Mouse (Mus musculus) cerebellum, postnatal 25 days (tissue): ENCODE data around the gene S100a1.
A peak's percentile ranks its signal among the peaks of the same experiment; 100 is the strongest.

ENCODE experiments used
- DNase-seq, 2 experiments: peaks; one replicate each; pipeline ENCODE4 v3.0.0; 2021; ENCODE audit warnings: mixed read lengths in 2 of 2

S100a1 gene

DNA sequence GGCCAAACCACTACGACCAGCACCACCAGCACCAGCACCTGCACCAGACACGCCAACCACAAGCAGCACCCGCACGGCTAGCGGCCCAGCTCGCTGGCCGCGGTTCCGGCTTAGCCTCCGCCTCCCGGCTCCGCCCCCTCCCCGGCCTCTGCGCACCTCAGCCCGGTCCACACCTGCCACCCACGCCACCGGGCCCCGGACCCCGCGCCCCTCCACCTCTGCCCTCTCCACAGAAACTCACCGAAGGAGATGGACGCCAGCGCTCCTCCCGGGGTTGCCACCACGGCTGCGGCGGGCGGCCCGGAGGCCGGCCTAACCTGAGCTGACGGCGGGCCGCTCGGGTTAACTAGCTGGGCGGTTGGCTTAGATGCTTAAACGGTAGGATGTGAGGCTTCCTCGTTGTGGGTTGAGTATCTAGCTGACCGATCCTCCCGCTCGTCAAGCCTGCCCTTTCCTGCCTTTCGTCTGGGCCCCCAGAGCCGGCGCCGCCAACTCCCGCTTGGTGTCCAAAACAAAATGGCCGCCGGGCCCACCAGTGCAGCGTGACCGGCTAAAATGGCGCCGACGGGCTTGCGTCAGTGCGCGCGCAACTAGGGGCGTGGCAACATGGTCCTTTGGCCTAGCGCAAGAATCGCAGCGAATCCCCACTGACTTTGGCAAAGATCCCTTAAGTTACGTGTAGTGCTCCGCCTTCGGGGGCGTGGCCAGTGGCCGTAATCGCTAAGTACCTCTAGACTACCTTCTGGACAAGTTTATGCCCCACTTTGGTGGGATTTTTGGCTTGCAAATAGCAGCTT, 5.0 kb downstream of the S100a1 start, which contains the start of gene Chtop:
TSS of gene Chtop (minus strand) at position 549 of the 797 bp plus-strand sequence.
- peak; percentile 99 to 100 for DNase-seq

DNA sequence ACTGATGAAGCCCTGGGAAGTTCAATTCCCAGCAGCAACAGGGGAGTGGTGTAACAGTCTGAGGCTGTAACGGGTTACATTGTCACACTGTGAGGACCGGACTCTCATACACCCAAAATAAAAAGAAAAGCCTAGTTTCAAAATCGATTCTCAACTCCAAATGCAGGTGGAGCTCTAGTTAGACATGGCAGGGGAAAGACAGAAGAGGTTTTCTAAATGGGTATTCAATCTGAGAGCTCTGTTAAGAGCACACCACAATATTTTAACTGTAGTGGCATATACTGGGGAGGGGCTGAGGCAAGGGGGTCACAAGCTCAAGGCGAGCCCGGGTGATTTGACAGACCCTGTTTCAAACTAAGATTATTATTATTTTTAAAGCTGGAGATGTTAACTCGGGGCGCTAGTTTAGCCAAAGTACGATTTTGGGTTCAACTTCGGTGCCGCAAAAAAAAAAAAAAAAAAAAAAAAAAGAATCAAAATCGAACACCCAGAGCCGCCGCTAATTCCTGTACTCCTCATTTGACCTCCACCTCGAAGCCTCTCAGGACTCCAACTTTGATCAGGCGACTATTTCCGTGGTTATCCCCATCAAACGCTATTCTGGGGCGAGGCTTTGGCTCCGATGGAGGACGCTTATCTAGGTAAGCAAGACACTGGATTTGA, 5.8 kb downstream of the S100a1 start:
- DNase-seq = no peak

DNA sequence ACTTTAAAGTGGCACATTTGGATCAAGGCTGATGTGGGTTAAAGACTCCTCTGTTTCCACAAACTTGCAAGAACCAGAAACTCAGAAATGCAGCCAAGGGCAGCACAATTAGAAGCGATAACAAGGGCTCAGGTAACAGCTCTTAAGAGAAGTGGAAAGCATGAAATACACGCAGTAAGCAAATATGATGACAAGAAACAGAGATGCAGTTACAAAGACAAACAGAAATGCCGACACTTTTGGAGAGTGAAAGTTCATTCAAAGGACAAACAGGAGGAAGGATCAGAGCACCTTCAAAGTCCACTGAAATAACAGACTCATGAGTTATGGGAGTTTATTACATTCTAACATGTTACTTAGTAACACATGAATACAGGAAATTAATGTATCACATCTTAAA, 7.8 kb downstream of the S100a1 start:
- DNase-seq = no peak

DNA sequence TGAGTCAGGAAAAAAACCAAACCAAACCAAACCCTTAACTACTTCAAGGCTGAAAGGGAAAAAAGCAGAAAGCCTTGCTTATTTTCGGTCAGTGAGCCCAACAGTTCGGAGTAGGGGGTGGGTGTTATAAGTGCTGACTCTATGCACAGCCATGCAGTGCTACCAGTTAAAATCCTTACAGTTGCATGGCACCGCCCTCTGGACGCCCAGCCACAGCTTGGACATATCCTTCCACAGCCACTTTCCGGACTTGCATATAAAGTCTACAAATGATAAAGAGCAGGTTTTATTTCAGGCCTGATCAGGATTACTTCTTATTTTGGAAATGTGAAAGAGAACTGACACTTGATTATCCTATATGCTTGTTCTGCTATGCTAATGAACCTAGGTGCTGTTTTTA, 9.0 kb downstream of the S100a1 start:
- DNase-seq = no peak

DNA sequence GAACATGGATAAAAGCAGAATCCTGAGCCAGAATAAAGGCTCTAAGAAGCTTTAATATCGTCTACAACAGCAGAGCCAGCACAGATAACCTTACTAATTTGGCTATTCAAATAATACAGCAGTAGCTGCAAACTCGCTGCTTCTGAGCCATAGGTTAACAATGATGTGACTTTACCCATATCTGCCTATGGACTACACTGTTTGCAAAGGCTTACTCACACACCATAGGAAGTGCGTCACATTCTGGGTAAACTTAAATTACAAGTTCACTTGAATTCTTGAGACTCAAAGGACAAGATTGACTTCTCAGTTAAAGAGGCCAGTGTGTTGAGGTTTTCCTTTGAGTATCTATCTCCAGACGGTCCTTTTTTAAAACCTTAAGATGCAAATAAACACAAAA, 10.7 kb downstream of the S100a1 start:
- no peak for DNase-seq

DNA sequence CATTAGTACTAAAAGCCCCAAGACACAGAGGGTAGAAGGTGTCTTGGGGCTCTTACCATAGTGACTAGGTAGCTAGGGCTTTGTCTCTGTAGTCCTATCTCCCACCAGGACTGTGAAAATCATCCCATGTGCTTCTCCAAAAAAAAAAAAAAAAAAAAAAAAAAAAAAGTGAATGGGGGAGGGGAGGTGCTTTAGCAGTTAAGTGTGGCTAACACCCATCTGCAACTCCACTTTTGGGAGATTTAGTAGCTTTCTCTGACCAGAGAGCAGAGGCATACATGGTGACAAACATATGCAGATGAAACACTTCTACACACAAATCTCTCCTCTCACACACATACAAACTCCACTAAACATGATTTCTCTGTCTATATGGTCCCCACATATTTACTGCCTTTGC, 16.6 kb downstream of the S100a1 start:
- DNase-seq = no peak

DNA sequence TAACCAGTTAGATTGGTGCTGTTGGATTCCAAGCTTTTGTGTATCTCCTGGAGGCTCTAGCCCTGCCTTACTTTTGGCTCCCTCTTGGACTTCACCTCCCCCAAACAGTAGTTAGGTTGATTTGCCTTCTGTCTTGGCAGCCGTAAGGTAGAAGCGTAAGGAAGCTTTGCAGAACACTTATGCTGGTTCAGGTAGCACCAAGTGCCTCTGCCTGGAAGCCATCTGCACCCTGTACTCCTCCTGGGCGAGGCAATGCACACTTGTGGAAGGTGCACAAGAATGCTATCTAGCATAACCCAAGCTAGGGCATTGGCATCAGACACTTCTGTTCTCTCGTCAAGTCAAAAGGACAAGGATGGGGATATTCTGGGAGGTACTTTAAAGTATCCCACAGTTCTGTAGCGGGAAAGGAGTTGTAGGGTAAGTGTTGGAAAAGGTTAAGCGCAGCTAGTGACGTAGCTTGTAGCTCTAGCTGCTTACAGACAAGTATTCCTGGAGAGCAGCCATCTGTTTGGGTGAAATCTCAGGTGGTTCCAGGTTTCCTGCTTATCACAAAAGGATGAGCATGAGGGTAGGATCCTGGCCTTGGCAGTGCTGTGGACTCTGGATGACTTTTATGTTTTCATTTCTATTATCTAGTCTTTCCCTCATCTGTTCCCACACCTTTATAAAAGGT, 18.2 kb downstream of the S100a1 start:
- DNase-seq = no peak

DNA sequence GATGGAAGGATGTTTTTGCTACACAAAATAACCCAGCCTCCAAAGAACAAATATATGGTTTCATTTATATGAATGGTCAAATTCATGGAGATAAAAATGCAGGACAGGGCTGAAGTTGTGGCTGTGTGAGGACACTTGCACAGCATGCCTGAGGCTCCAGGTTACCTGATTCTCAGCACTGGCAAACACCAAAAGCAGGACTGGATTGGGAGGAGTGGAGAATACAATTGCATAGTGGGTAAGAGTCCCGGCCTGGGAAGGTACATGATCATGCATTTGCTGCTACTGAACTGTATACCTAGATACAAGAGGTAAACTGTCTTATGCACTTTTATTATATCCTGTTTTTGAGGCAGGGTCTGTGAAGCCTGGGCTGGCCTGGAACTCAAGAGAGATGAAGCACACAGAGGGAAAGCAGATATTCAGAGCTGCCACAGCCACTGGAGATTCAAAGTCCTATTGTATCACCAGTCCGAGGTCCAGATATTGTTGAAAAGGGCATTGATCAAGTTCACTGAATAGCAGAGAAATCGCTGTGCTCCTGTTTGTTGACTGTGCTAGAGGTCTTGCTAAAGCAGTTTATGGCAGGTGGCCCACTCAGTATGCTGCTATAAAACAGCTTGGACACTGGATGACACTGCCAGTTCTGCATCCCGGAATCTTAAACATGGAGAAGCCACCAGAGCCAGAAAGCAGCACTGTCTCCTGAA, 20.2 kb downstream of the S100a1 start:
- DNase-seq = peak in 1 of 2 experiments; percentile 62

DNA sequence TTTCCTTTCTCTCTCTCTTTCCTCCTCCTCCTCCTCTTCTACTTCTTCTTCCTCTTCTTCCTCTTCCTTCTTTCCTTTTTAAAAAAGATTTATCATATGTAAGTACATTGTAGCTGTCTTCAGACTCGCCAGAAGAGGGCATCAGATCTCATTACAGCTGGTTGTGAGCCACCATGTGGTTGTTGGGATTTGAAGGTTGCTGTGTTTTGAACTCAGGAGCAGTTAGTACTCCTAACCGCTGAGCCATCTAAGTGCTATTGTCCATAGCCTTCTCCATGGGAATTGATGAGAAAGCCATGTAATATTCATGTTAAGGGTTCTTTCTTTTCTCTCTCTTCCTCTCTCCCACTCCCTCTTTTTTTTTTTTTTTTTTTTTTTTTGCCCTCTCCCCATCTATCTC, 22.8 kb downstream of the S100a1 start:
- peak in 1 of 2 experiments; percentile 44 for DNase-seq

DNA sequence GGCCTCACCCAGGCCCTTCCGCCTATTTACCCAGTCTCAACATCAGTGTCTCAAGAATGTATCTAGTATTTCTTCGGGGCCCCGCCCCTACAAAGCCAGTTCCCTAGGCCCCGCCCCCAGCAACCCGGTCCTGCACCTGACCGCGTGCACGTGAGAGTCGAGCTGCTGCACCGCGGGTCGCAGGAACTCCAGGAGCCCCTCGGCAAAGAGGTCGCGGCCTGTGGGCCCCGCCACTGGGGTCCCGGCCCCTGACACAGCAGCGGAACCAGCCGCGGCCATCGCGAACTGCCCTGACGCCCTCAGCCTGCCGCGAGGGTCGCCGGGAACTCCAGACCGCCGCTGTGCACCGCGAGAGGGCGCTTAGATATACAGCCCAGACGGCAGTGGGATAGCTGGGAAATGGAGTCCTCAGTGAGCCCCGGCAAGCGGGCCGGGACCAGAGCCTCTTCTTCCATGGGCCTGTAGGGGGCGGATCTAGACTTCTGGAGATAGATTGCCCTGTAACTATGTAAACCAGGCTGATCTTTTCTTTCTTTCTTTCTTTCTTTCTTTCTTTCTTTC, 23.4 kb downstream of the S100a1 start, which contains the start of gene Snapin:
TSS of gene Snapin (minus strand) at position 338 of the 561 bp plus-strand sequence.
- peak; percentile 95 to 96 for DNase-seq

DNA sequence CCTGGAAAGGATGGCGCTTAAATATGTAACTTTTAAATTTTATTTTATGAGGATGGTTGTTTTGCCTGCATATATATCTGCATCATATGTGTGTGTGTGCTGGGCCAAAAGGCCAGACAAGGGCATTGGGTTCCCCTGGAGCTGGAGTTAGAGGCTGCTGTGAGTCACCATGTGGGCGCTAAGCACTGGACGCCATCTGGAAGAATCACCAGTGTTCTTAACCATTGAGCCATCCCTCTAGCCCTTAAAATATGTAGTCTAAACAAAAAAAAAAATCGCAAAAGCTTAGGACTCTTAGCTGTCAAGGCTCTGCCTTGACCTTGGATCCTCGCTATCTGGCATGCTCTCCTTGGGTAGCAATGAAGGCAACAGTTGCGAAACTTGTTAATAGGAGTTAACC, 25.6 kb downstream of the S100a1 start:
- DNase-seq = no peak

DNA sequence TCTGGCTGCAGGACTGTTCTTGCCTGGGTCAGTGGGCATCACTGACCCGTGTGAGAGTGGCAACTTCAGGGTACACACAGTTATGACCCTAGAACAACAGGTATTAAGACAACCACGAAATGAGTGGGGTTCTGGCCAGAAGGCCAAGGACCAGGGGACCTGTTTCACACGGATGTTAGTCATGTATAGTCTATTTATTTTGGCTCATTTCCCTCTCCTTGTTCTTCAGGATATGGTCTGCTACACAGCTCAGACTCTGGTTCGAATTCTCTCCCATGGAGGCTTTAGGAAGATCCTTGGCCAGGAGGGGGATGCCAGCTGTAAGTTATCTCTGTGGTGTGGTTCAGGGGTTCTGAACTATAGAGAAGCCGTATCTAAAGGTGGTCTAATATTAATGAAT, 27.2 kb downstream of the S100a1 start:
- DNase-seq = no peak

DNA sequence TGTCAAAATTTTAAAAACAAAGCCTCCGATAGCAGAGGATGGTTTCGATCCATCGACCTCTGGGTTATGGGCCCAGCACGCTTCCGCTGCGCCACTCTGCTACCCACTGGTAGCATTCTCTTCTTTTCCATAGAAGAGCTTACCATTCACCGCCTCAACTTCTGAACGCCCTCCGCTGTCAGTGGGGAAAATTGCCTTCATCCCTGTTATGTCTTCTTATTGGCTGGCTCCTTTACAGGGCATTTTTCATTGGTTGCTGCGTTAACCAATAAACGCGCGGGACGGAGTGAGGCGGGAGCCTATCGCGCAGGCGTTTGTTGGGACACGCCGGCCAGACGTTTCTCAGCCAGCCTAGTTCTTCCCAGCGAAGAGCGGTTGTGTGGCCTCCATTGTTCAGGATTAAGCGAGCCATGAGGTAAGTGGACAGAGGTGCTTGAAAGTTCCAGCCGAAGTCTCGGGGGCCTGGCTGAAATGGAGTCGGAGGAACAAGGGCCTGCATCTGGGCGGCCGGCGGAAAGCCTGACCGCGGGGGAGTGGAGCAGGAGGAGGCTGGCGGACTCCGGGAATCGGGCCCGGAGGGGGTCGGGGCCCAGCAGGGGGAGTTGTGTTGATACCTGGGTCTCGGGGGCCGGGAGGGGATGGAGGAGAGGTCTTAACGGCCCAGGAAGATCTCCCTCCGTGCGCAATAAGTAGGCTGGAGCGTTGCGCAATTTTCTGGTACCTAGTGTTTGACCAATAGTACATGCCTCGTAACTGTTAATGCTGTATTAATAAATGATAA, 38.2 kb downstream of the S100a1 start, which contains the start of gene Ilf2:
TSS of gene Ilf2 (plus strand) at position 296 of the 781 bp plus-strand sequence.
- DNase-seq = peak; percentile 96

DNA sequence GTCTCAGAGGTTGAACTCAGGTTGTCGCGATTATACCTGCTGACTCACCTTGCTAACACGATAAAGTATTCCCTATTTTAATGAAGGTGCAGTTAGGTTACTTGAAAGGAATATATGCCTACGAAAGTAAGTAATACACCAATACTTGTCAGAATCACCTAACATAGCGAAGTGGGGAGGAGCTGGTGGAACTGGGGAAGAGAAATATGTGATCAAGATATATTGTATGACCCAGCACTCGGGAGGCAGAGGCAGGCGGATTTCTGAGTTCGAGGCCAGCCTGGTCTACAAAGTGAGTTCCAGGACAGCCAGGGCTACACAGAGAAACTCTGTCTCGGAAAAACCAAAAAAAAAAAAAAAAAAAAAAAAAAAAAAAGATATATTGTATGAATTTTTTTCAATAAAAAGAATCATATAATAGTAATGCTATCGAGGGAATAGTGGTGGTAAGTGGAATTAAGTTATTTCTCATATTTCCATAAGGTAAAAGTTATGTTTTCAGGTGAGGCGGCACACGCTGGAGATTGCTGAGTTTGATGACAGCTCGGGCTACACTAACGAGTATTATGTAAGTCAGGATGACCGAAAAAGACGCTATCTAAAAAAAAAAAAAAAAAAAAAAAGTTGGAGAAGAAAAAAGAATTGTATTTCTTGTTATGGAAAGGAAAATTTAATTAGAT, 38.9 kb downstream of the S100a1 start:
- DNase-seq = peak in 1 of 2 experiments; percentile 23

DNA sequence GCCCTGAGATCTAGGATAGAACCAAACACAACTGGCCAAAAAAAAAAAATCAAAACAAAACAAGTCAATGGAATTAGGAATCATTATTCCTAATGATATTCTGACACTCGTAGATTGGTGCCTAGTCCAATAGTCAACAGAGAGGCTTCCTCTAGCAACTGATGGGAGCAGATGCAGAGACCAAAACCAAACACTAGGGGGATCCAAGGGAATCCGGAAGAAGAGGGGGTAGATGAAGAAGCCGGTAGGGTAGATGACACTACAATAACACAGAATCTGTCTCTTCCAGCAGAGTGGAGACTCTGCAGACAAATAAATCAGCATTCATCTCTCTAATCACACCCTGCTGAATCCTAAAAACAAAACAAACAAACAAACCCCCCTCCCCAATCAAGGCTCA, 42.0 kb downstream of the S100a1 start:
- DNase-seq = peak in 1 of 2 experiments; percentile 54

DNA sequence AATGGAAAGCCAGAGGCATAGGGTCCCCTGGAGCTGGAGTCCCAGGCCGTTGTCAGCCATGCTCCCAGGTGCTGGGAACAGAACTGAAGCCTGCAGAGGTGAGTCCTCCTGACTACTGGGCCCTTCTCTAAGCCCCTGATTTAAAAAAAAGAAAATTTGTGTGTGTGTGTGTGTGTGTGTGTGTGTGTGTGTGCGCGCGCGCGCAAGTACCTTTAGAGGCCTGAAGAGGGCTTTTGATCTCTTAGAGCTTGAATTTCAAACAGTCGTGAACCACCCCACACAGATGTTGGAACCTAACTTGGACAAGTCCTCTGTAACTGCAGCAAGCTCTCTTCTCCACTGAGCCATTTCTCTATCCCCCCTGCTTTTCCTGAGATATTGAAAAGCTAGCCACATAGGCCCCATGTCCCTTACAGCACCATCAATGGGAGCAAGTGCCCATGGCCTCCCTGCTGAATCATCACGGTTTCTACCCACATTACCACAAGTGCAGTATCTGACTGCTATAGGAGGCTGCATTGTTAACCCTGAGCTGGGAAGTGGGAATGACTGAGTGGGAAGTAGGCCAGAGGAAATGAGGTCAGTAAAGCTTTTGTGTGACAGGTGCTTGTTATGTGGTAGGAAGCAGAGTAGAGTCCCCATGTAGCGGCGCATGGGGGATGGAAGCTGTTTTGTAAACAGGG, 46.4 kb downstream of the S100a1 start:
- DNase-seq = no peak

DNA sequence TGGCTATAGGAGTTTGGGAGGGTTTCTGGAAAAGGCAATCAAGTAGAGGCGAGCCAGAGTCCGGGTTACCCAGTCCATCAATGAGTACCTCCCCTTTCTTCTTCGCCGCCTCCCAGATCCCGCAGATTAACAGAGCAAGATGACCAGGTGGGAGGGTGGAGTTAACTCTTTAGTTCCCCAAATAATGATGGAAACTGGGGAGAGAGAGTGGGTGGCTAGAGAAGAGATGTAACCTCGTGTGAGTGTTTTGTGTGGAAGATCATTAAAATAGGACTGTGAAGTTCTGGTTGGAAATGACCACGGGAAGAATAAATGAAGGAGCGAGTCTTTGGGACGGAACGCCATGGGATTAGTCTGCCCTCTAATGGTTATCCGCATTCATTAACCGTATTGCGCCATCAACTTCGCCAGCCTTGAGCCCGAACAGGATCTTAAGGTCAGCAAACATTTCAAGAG, 47.9 kb downstream of the S100a1 start:
- DNase-seq = peak; percentile 55 to 71

DNA sequence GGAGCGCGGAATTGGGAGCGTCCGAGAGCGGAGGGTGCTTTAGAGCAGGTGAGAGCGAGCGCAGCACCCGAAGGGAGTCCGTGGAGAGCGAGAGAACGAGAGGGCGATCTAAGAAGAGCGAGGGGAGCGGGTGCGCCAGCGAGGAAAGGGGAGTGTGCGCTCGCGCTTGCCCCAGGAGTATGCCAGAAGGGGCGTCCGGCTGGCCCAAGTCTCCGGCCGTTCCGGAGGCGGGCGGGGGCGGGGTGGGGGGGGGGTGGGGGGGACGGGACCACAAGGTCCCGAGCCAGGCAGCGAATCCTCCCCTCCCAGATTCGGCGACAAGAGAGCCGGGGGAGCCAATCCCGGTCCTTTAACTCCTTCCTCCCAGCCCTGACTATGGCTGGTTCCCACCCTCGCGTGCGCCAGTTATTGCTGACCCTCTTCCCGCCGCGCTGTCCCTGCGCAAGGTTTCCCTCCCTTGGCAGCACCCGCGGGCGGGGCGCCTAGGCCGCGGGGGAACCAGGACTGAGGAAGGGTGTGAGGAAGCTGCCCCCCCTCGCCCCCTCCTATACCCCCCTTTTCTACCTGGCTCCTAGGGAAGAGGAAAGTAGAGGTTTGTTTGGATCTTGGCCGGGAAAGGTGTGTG, 48.4 kb downstream of the S100a1 start, which contains the start of gene Npr1:
TSS of gene Npr1 (minus strand) at position 181 of the 625 bp plus-strand sequence.
- peak in 1 of 2 experiments; percentile 40 for DNase-seq

DNA sequence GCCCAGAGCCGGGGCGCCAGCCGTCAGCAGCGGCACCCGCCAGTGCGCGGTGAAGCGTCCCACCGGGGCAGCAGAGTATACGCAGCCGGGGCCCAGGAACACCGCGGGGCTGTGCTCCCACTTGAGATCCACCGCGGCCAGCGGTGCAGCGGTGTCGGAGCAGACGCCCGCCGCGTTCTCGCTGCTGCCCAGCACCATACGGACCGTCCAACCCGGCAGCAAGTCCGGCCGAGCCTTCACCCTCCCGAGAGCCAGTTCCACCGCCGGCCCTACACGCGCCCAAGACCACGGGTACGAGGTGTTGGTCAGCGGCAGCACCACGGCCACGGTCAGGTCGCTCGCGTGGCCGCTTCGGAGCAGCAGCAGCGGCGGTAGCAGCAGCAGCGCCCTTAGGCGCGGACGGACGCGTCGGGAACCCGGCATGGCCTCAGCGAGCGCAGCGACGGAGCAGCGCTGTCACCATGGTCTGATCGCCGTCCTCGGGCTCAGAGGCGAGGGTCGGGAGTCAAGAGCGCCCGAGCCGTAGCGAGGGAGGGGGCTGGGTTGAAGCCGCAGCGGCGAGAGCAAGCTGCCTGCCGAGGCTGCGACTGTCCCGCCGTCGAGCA, 49.0 kb downstream of the S100a1 start:
- peak; percentile 29 to 37 for DNase-seq
